ENCODE assay signal across 8 mouse cellular contexts in genomic region chr11:76672561-76673384, GRCm38 (mm10). TPM values are rescaled to one million over a fixed set of nuclear protein-coding genes. Genes with fewer than 3 reads are reported as not detected.
DNase-seq lines count a peak whose midpoint lies in the region; ATAC-seq lines count a peak whose summit lies in the region.

No protein-coding gene starts in this region.

- H3K4me3 ChIP-seq in lung, embryonic 15.5 days = peak overlapping the region; percentile 33
- peak overlapping the region; percentile 41 for H3K4me3 ChIP-seq in intestine, embryonic 16.5 days (ENCODE audit: low read length)
- peak overlapping the region; percentile 35 for H3K4me3 ChIP-seq in midbrain, embryonic 13.5 days (replicated peaks)

- ATAC-seq in lung, embryonic 15.5 days (ENCODE audit: borderline replicate concordance, extremely low read depth, low FRiP score, low TSS enrichment) = no peak
- ATAC-seq in intestine, embryonic 16.5 days = no peak
- ATAC-seq in midbrain, embryonic 13.5 days = peak; percentile 14; the same call in 1 of the 2 replicates

- no peak overlapping the region for H3K27ac ChIP-seq in lung, embryonic 15.5 days
- H3K27ac ChIP-seq in intestine, embryonic 16.5 days (ENCODE audit: low read length) = no peak overlapping the region
- H3K27ac ChIP-seq in midbrain, embryonic 13.5 days = no peak overlapping the region

- WGBS in lung, embryonic 15.5 days = 3% methylated on average over 64 of the region's 64 CpGs
- WGBS in intestine, embryonic 16.5 days = 3% methylated on average over 64 of the region's 64 CpGs
- WGBS in midbrain, embryonic 13.5 days = 2% methylated on average over 64 of the region's 64 CpGs

- peak overlapping the region; percentile 20; the same call in 1 of the 2 replicates for H3K9ac ChIP-seq in lung, embryonic 15.5 days
- H3K9ac ChIP-seq in intestine, embryonic 16.5 days (ENCODE audit: low read depth, low read length) = peak overlapping the region; percentile 52
- peak overlapping the region; percentile 54 for H3K9ac ChIP-seq in midbrain, embryonic 13.5 days (replicated peaks)

- peaks cover 7% of the 10 kb centered on the region for H3K4me1 ChIP-seq in lung, embryonic 15.5 days
- peaks cover 4% of the 10 kb centered on the region; the same call in 1 of the 2 replicates for H3K4me1 ChIP-seq in intestine, embryonic 16.5 days (ENCODE audit: control insufficient read depth, insufficient read depth, low read length)
- peaks cover 8% of the 10 kb centered on the region for H3K4me1 ChIP-seq in midbrain, embryonic 13.5 days (replicated peaks)

- peak overlapping the region; percentile 67 for H3K4me2 ChIP-seq in lung, embryonic 15.5 days
- peak overlapping the region; percentile 57 for H3K4me2 ChIP-seq in intestine, embryonic 16.5 days (ENCODE audit: low read depth, low read length)
- H3K4me2 ChIP-seq in midbrain, embryonic 13.5 days (replicated peaks) = peak overlapping the region; percentile 62

- peaks cover 73% of the 10 kb centered on the region for H3K27me3 ChIP-seq in lung, embryonic 15.5 days
- peaks cover 40% of the 10 kb centered on the region for H3K27me3 ChIP-seq in intestine, embryonic 16.5 days (replicated peaks; ENCODE audit: control insufficient read depth, insufficient read depth, low read length)
- H3K27me3 ChIP-seq in midbrain, embryonic 13.5 days = peaks cover 72% of the 10 kb centered on the region

- no peaks in the 10 kb centered on the region for H3K36me3 ChIP-seq in lung, embryonic 15.5 days
- no peaks in the 10 kb centered on the region for H3K36me3 ChIP-seq in intestine, embryonic 16.5 days (ENCODE audit: control insufficient read depth, insufficient read depth, low read length)
- no peaks in the 10 kb centered on the region for H3K36me3 ChIP-seq in midbrain, embryonic 13.5 days

- DNase-seq in lung, postnatal 10 days = no peak
- DNase-seq in embryo, embryonic 9.5 days (ENCODE audit: extremely low spot score) = peak; percentile 51
- no peak for DNase-seq in yolk sac, embryonic 10.5 days (ENCODE audit: low spot score)
- no peak for DNase-seq in spleen, adult 12 weeks (ENCODE audit: low spot score)
- no peak for DNase-seq in adipocyte (ENCODE audit: low spot score)

- no peaks in the 10 kb centered on the region for H3K9me3 ChIP-seq in lung, embryonic 15.5 days
- no peaks in the 10 kb centered on the region for H3K9me3 ChIP-seq in intestine, embryonic 16.5 days (ENCODE audit: control insufficient read depth, low read length)
- no peaks in the 10 kb centered on the region for H3K9me3 ChIP-seq in midbrain, embryonic 13.5 days

RNA-seq across cellular contexts. Expression of gene Bhlha9, which starts 0.5 kb away (rescaled TPM):
- polyA plus RNA-seq in lung, embryonic 15.5 days (2015; fragmentation: Nextera tagmentation; extraction: Ambion mirVana) = not detected in 2 replicates
- 0.18 TPM in 1 of 2 replicates, not detected in the other for polyA plus RNA-seq in intestine, embryonic 16.5 days (2015; fragmentation: Nextera tagmentation; extraction: Ambion mirVana)
- 0.22 and 0.26 TPM in 2 replicates for polyA plus RNA-seq in midbrain, embryonic 13.5 days (2015; fragmentation: Nextera tagmentation; extraction: Ambion mirVana)

RNA-seq across cellular contexts. Expression of gene Trarg1, which starts 6.8 kb away (rescaled TPM):
- 0.47 and 0.67 TPM in 2 replicates for polyA plus RNA-seq in lung, embryonic 15.5 days (2015; fragmentation: Nextera tagmentation; extraction: Ambion mirVana)
- polyA plus RNA-seq in intestine, embryonic 16.5 days (2015; fragmentation: Nextera tagmentation; extraction: Ambion mirVana) = 0.66 and 0.94 TPM in 2 replicates
- polyA plus RNA-seq in midbrain, embryonic 13.5 days (2015; fragmentation: Nextera tagmentation; extraction: Ambion mirVana) = 0.08 TPM in 1 of 2 replicates, not detected in the other

RNA-seq across cellular contexts. Expression of gene Abr, which starts 50.7 kb away (rescaled TPM):
- 25.9 and 28.3 TPM in 2 replicates for polyA plus RNA-seq in lung, embryonic 15.5 days (2015; fragmentation: Nextera tagmentation; extraction: Ambion mirVana)
- polyA plus RNA-seq in intestine, embryonic 16.5 days (2015; fragmentation: Nextera tagmentation; extraction: Ambion mirVana) = 29.5 and 35.1 TPM in 2 replicates
- polyA plus RNA-seq in midbrain, embryonic 13.5 days (2015; fragmentation: Nextera tagmentation; extraction: Ambion mirVana) = 88.4 and 93.5 TPM in 2 replicates
